Mouse (Mus musculus) heart, postnatal 0 days (tissue): ENCODE measurements around the gene 1700125H20Rik. TPM values are rescaled to one million over a fixed set of nuclear protein-coding genes. Genes with fewer than 3 reads are reported as not detected.

Experiments used
- ATAC-seq: fragments of 200-750 bp; cut with Nextera tagmentation; 2 replicates; pipeline ENCODE4 v1.8.0; 2017; ENCODE audit warnings: low read depth, moderate number of reproducible peaks, moderate library complexity; ENCODE audit not compliant: insufficient read depth
- DNase-seq: peaks from one replicate; pipeline ENCODE4 v3.0.0-alpha.2; 2016; ENCODE audit warnings: low spot score
- H3K27ac ChIP-seq: fragments of 300-500 bp; sonication (generic); 2 replicates; pipeline ENCODE4 v1.5.1; 2014; ENCODE audit warnings: low read depth, mild to moderate bottlenecking
- H3K27me3 ChIP-seq: fragments of 300-500 bp; sonication (generic); 2 replicates; pipeline ENCODE4 v1.6.1; 2014; ENCODE audit warnings: low read length, mixed read lengths; ENCODE audit not compliant: control insufficient read depth, insufficient read depth
- H3K36me3 ChIP-seq: fragments of 300-500 bp; sonication (generic); replicated peaks from 2 replicates; pipeline ENCODE4 v1.6.1; 2014; ENCODE audit warnings: low read length, mixed read lengths; ENCODE audit not compliant: control insufficient read depth, insufficient read depth
- H3K4me1 ChIP-seq: fragments of 300-500 bp; sonication (generic); 2 replicates; pipeline ENCODE4 v1.6.1; 2014; ENCODE audit warnings: antibody characterized with exemption; ENCODE audit not compliant: control insufficient read depth, insufficient read depth
- H3K4me2 ChIP-seq: fragments of 300-500 bp; sonication (generic); 2 replicates; pipeline ENCODE4 v1.6.1; 2014; ENCODE audit warnings: low read depth, mild to moderate bottlenecking, low read length, moderate library complexity
- H3K4me3 ChIP-seq: fragments of 300-500 bp; sonication (generic); 2 replicates; pipeline ENCODE4 v1.5.1; 2014; ENCODE audit warnings: low read depth, low read length
- H3K9ac ChIP-seq: fragments of 300-500 bp; sonication (generic); replicated peaks from 2 replicates; pipeline ENCODE4 v1.6.1; 2014; ENCODE audit warnings: low read depth, low read length, mixed read lengths
- H3K9me3 ChIP-seq: fragments of 300-500 bp; sonication (generic); replicated peaks from 2 replicates; pipeline ENCODE4 v1.6.1; 2016; ENCODE audit warnings: low read length; ENCODE audit not compliant: control insufficient read depth
- CTCF ChIP-seq: IDR thresholded peaks from 2 replicates; pipeline ENCODE4 v1.5.1; 2016; ENCODE audit warnings: antibody characterized with exemption, control low read depth, low read depth
- EP300 ChIP-seq: IDR thresholded peaks from 2 replicates; pipeline ENCODE4 v1.6.1; 2016; ENCODE audit warnings: antibody characterized with exemption, low read depth
- WGBS: fragments of 180-500 bp; shearing (Covaris S2); extraction: QIAGEN DNeasy Blood & Tissue Kit; methylation state at CpG from one replicate; pipeline ENCODE4 v1.1.7; 2014; 5-methylcytosine and 5-hydroxymethylcytosine counted together
- polyA plus RNA-seq: library from polyadenylated mRNA; unstranded; fragments of >200 nt; fragmentation: Nextera tagmentation; extraction: Ambion mirVana; gene quantifications from 2 replicates; pipeline ENCODE4 v1.2.1, GENCODE M21; 2015
- total RNA-seq: library from RNA; depleted of rRNA; stranded (reverse); fragments of >200 nt; gene quantifications from 2 replicates; pipeline ENCODE4 v1.2.3, GENCODE M21; 2014; ENCODE audit warnings: low replicate concordance

1700125H20Rik gene
- total and polyA plus RNA-seq, 2 experiments from 2014 or later = 0.23 TPM; not detected in 1

- DNase-seq (no peak), ATAC-seq (no peak)
- TF ChIP-seq CTCF (no peak), EP300 (no peak)
- no peak overlapping the region for H3K27ac ChIP-seq
- no peaks in the 10 kb centered on the region for H3K4me1 ChIP-seq
- H3K4me3 ChIP-seq = no peak overlapping the region
- no peaks in the 10 kb centered on the region for H3K27me3 ChIP-seq
- H3K9ac ChIP-seq = no peak overlapping the region
- H3K4me2 ChIP-seq = no peak overlapping the region
- H3K9me3 ChIP-seq = no peaks in the 10 kb centered on the region
- H3K36me3 ChIP-seq = no peaks in the 10 kb centered on the region
Measured at GRCm38 (mm10) chr11:85164371-85164770, 5.8 kb upstream of the 1700125H20Rik start.

DNA sequence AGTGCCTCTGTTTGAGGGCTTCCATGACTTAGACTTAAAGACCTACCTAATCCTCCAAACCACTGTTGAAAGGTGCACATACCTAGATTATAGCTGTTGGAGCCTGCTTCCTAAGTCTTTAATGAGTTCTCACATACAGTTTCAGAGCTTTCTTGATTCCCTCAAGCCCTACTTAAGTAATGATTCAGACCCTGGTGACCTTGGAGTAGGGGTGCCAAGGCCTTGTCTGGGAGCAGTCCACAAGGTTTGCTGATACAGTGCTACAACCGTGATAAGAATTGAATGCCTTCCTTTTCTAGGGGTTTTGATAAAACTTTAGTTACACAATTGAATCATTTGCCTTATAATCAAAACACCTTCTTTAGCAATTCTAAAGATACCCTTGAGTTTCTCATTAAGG lies 2.7 kb upstream of the 1700125H20Rik start:
- Histone ChIP-seq H3K36me3 (no peaks in the 10 kb centered on the region), H3K9ac (no peak overlapping the region), H3K4me1 (no peaks in the 10 kb centered on the region), H3K27ac (no peak overlapping the region), H3K4me2 (no peak overlapping the region), H3K27me3 (0 out of 2 replicates have a peak, but pooled peaks cover 5% of the 10 kb centered on the region), H3K9me3 (no peaks in the 10 kb centered on the region), H3K4me3 (no peak overlapping the region)
- no peak for TF ChIP-seq CTCF
- TF ChIP-seq EP300 = no peak
- WGBS = 29% methylated on average over 1 of the region's 1 CpGs
- ATAC-seq = no peak
- no peak for DNase-seq

- no peaks in the 10 kb centered on the region for H3K9me3 ChIP-seq
- H3K4me3 ChIP-seq = no peak overlapping the region
- 0 out of 2 replicates have a peak, but pooled peaks cover 5% of the 10 kb centered on the region for H3K27me3 ChIP-seq
- DNase-seq (no peak), ATAC-seq (no peak)
- TF ChIP-seq EP300 = no peak
- no peak for TF ChIP-seq CTCF
- H3K27ac ChIP-seq = no peak overlapping the region
- WGBS = 48% methylated on average over 2 of the region's 2 CpGs
- H3K4me1 ChIP-seq = no peaks in the 10 kb centered on the region
- H3K36me3 ChIP-seq = no peaks in the 10 kb centered on the region
- no peak overlapping the region for H3K4me2 ChIP-seq
- H3K9ac ChIP-seq = no peak overlapping the region
Measured at GRCm38 (mm10) chr11:85170833-85171232, 629 bp downstream of the 1700125H20Rik start.

- no peak overlapping the region for H3K4me3 ChIP-seq
- WGBS = 77% methylated on average over 3 of the region's 3 CpGs
Measured at GRCm38 (mm10) chr11:85175941-85176340, 5.7 kb downstream of the 1700125H20Rik start.

GRCm38 (mm10) chr11:85177761-85178160 lies 7.6 kb downstream of the 1700125H20Rik start:
- Histone ChIP-seq H3K9me3 (no peaks in the 10 kb centered on the region), H3K36me3 (no peaks in the 10 kb centered on the region), H3K9ac (no peak overlapping the region), H3K27ac (no peak overlapping the region), H3K4me3 (no peak overlapping the region), H3K27me3 (no peaks in the 10 kb centered on the region), H3K4me2 (no peak overlapping the region), H3K4me1 (no peaks in the 10 kb centered on the region)
- TF ChIP-seq CTCF (no peak), EP300 (no peak)
- DNase-seq (no peak), ATAC-seq (no peak)
- 67% methylated on average over 6 of the region's 6 CpGs for WGBS

More at GRCm38 (mm10) chr11:85175941-85176340, 5.7 kb downstream of the 1700125H20Rik start:
- TF ChIP-seq CTCF (no peak), EP300 (no peak)
- Histone ChIP-seq H3K9me3 (no peaks in the 10 kb centered on the region), H3K9ac (no peak overlapping the region), H3K27ac (no peak overlapping the region), H3K4me2 (no peak overlapping the region), H3K27me3 (0 out of 2 replicates have a peak, but pooled peaks cover 2% of the 10 kb centered on the region), H3K36me3 (no peaks in the 10 kb centered on the region), H3K4me1 (no peaks in the 10 kb centered on the region)
- no peak for ATAC-seq
- DNase-seq = no peak

- Histone ChIP-seq H3K9ac (no peak overlapping the region), H3K4me1 (no peaks in the 10 kb centered on the region), H3K36me3 (no peaks in the 10 kb centered on the region), H3K27me3 (no peaks in the 10 kb centered on the region), H3K9me3 (no peaks in the 10 kb centered on the region), H3K4me2 (no peak overlapping the region), H3K27ac (no peak overlapping the region), H3K4me3 (no peak overlapping the region)
- 67% methylated on average over 4 of the region's 4 CpGs for whole genome bisulfite sequencing
- DNase-seq (no peak), ATAC-seq (no peak)
- TF ChIP-seq EP300 (no peak), CTCF (no peak)
Measured at GRCm38 (mm10) chr11:85178413-85178812, 8.2 kb downstream of the 1700125H20Rik start.
